Mouse (Mus musculus) kidney, embryonic 15.5 days (tissue): ENCODE data around the gene Ppp4r1. TPM values are rescaled to one million over a fixed set of nuclear protein-coding genes. Genes with fewer than 3 reads are reported as not detected.
A peak's percentile ranks its signal among the peaks of the same experiment; 100 is the strongest.

Experiments used
- ATAC-seq: fragments of 200-750 bp; cut with Nextera tagmentation; replicated peaks from 2 replicates; pipeline ENCODE4 v1.8.0; 2017; ENCODE audit warnings: moderate TSS enrichment; ENCODE audit not compliant: low FRiP score
- H3K27ac ChIP-seq: fragments of 300-500 bp; sonication (generic); 2 replicates; pipeline ENCODE4 v1.5.1; 2015; ENCODE audit warnings: mild to moderate bottlenecking, inconsistent platforms
- H3K27me3 ChIP-seq: fragments of 300-500 bp; sonication (generic); 2 replicates; pipeline ENCODE4 v1.6.1; 2015; ENCODE audit warnings: inconsistent platforms
- H3K36me3 ChIP-seq: fragments of 300-500 bp; sonication (generic); 2 replicates; pipeline ENCODE4 v1.6.1; 2015; ENCODE audit warnings: inconsistent platforms
- H3K4me1 ChIP-seq: fragments of 300-500 bp; sonication (generic); 2 replicates; pipeline ENCODE4 v1.6.1; 2015; ENCODE audit warnings: inconsistent platforms
- H3K4me2 ChIP-seq: fragments of 300-500 bp; sonication (generic); 2 replicates; pipeline ENCODE4 v1.6.1; 2015; ENCODE audit warnings: moderate library complexity, mild to moderate bottlenecking, inconsistent platforms
- H3K4me3 ChIP-seq: fragments of 300-500 bp; sonication (generic); replicated peaks from 2 replicates; pipeline ENCODE4 v1.5.1; 2015; ENCODE audit warnings: mild to moderate bottlenecking, inconsistent platforms
- H3K9ac ChIP-seq: fragments of 300-500 bp; sonication (generic); 2 replicates; pipeline ENCODE4 v1.6.1; 2015; ENCODE audit warnings: mild to moderate bottlenecking, inconsistent platforms
- H3K9me3 ChIP-seq: fragments of 300-500 bp; sonication (generic); replicated peaks from 2 replicates; pipeline ENCODE4 v1.6.1; 2016; ENCODE audit warnings: inconsistent platforms
- WGBS: fragments of 180-500 bp; shearing (Covaris S2); methylation state at CpG from one replicate; pipeline ENCODE4 v1.1.7; 2015; ENCODE audit warnings: mixed read lengths; 5-methylcytosine and 5-hydroxymethylcytosine counted together
- polyA plus RNA-seq: library from polyadenylated mRNA; unstranded; fragments of >200 nt; fragmentation: Nextera tagmentation; extraction: Ambion mirVana; gene quantifications from 2 replicates; pipeline ENCODE4 v1.2.1, GENCODE M21; 2015

Ppp4r1 gene
- 42.3 and 44.6 TPM in 2 replicates for polyA plus RNA-seq

GRCm38 (mm10) chr17:65782551-65783141, at the start of gene Ppp4r1:
Gene Ppp4r1 (plus strand): TSS chr17:65782573.
- H3K4me3 ChIP-seq: peak within 1 kb of the TSS; percentile 93
- ATAC-seq: peak; percentile 87
- peaks cover 27% of the 10 kb centered on the region for H3K4me1 ChIP-seq
- peak within 1 kb of the TSS; percentile 69 for H3K4me2 ChIP-seq
- no peaks in the 10 kb centered on the region for H3K9me3 ChIP-seq
- peak within 1 kb of the TSS; percentile 95 for H3K9ac ChIP-seq
- H3K36me3 ChIP-seq: peaks cover 21% of the 10 kb centered on the region
- WGBS: 0% methylated on average over 72 of the region's 81 CpGs
- no peaks in the 10 kb centered on the region for H3K27me3 ChIP-seq
- peak within 1 kb of the TSS; percentile 96 for H3K27ac ChIP-seq

GRCm38 (mm10) chr17:65732666-65733065, 49.7 kb upstream of the Ppp4r1 start:
- H3K4me2 ChIP-seq: no peak overlapping the region
- H3K9ac ChIP-seq: no peak overlapping the region
- H3K9me3 ChIP-seq: no peaks in the 10 kb centered on the region
- no peak for ATAC-seq
- no peaks in the 10 kb centered on the region for H3K36me3 ChIP-seq
- H3K27ac ChIP-seq: no peak overlapping the region
- H3K4me3 ChIP-seq: no peak overlapping the region
- H3K4me1 ChIP-seq: no peaks in the 10 kb centered on the region
- 90% methylated on average over 4 of the region's 4 CpGs for WGBS
- no peaks in the 10 kb centered on the region for H3K27me3 ChIP-seq

GRCm38 (mm10) chr17:65735088-65735487, 47.3 kb upstream of the Ppp4r1 start:
- 84% methylated on average over 2 of the region's 2 CpGs for WGBS
- no peaks in the 10 kb centered on the region for H3K36me3 ChIP-seq
- H3K9me3 ChIP-seq: no peaks in the 10 kb centered on the region
- H3K4me3 ChIP-seq: no peak overlapping the region
- H3K27me3 ChIP-seq: no peaks in the 10 kb centered on the region
- ATAC-seq: no peak
- no peak overlapping the region for H3K27ac ChIP-seq
- H3K4me2 ChIP-seq: no peak overlapping the region
- no peaks in the 10 kb centered on the region for H3K4me1 ChIP-seq
- no peak overlapping the region for H3K9ac ChIP-seq

GRCm38 (mm10) chr17:65737175-65737574, 45.2 kb upstream of the Ppp4r1 start:
- Histone ChIP-seq H3K36me3 (no peaks in the 10 kb centered on the region), H3K4me2 (no peak overlapping the region), H3K4me3 (no peak overlapping the region), H3K9me3 (no peaks in the 10 kb centered on the region), H3K27ac (0 out of 2 replicates have a peak overlapping the region, but pooled peaks have one; percentile 5), H3K4me1 (no peaks in the 10 kb centered on the region), H3K9ac (no peak overlapping the region), H3K27me3 (no peaks in the 10 kb centered on the region)
- 78% methylated on average over 5 of the region's 5 CpGs for WGBS
- no peak for ATAC-seq

- 80% methylated on average over 6 of the region's 6 CpGs for WGBS
- 0 out of 2 replicates have a peak overlapping the region, but pooled peaks have one; percentile 5 for H3K27ac ChIP-seq
- H3K27me3 ChIP-seq: no peaks in the 10 kb centered on the region
- no peak overlapping the region for H3K4me2 ChIP-seq
- no peak; the same call in 1 of the 2 replicates for ATAC-seq
- no peaks in the 10 kb centered on the region for H3K4me1 ChIP-seq
- no peak overlapping the region for H3K9ac ChIP-seq
- no peak overlapping the region for H3K4me3 ChIP-seq
- H3K36me3 ChIP-seq: no peaks in the 10 kb centered on the region
- H3K9me3 ChIP-seq: no peaks in the 10 kb centered on the region
Measured at GRCm38 (mm10) chr17:65737622-65738021, 44.8 kb upstream of the Ppp4r1 start.

GRCm38 (mm10) chr17:65739874-65740725, 42.3 kb upstream of the Ppp4r1 start:
- H3K9ac ChIP-seq: no peak overlapping the region
- ATAC-seq: no peak
- no peaks in the 10 kb centered on the region; the same call in 1 of the 2 replicates for H3K9me3 ChIP-seq
- H3K27ac ChIP-seq: no peak overlapping the region
- H3K27me3 ChIP-seq: no peaks in the 10 kb centered on the region
- no peak overlapping the region for H3K4me3 ChIP-seq
- H3K36me3 ChIP-seq: no peaks in the 10 kb centered on the region
- no peak overlapping the region for H3K4me2 ChIP-seq
- WGBS: 85% methylated on average over 15 of the region's 15 CpGs
- H3K4me1 ChIP-seq: no peaks in the 10 kb centered on the region

- ATAC-seq: no peak
- Histone ChIP-seq H3K4me2 (no peak overlapping the region), H3K27me3 (no peaks in the 10 kb centered on the region), H3K27ac (no peak overlapping the region), H3K4me3 (no peak overlapping the region), H3K4me1 (no peaks in the 10 kb centered on the region), H3K9me3 (no peaks in the 10 kb centered on the region; the same call in 1 of the 2 replicates), H3K36me3 (no peaks in the 10 kb centered on the region), H3K9ac (no peak overlapping the region)
- 90% methylated on average over 4 of the region's 4 CpGs for WGBS
Measured at GRCm38 (mm10) chr17:65741565-65741964, 40.8 kb upstream of the Ppp4r1 start.

GRCm38 (mm10) chr17:65742245-65742905, 40.0 kb upstream of the Ppp4r1 start:
- no peaks in the 10 kb centered on the region for H3K27me3 ChIP-seq
- H3K36me3 ChIP-seq: no peaks in the 10 kb centered on the region
- ATAC-seq: no peak
- H3K4me3 ChIP-seq: no peak overlapping the region
- no peak overlapping the region for H3K4me2 ChIP-seq
- no peaks in the 10 kb centered on the region for H3K4me1 ChIP-seq
- H3K9ac ChIP-seq: no peak overlapping the region
- WGBS: 85% methylated on average over 10 of the region's 10 CpGs
- H3K27ac ChIP-seq: no peak overlapping the region
- no peaks in the 10 kb centered on the region; the same call in 1 of the 2 replicates for H3K9me3 ChIP-seq

GRCm38 (mm10) chr17:65742969-65743368, 39.4 kb upstream of the Ppp4r1 start:
- Histone ChIP-seq H3K4me3 (no peak overlapping the region), H3K9me3 (no peaks in the 10 kb centered on the region; the same call in 1 of the 2 replicates), H3K4me2 (no peak overlapping the region), H3K36me3 (no peaks in the 10 kb centered on the region), H3K27me3 (no peaks in the 10 kb centered on the region), H3K27ac (no peak overlapping the region), H3K4me1 (no peaks in the 10 kb centered on the region), H3K9ac (no peak overlapping the region)
- ATAC-seq: no peak
- WGBS: 45% methylated on average over 4 of the region's 4 CpGs

- no peaks in the 10 kb centered on the region for H3K36me3 ChIP-seq
- no peaks in the 10 kb centered on the region for H3K27me3 ChIP-seq
- H3K9ac ChIP-seq: no peak overlapping the region
- no peaks in the 10 kb centered on the region; the same call in 1 of the 2 replicates for H3K9me3 ChIP-seq
- H3K27ac ChIP-seq: 0 out of 2 replicates have a peak overlapping the region, but pooled peaks have one; percentile 5
- WGBS: 74% methylated on average over 11 of the region's 11 CpGs
- no peaks in the 10 kb centered on the region for H3K4me1 ChIP-seq
- no peak for ATAC-seq
- no peak overlapping the region for H3K4me3 ChIP-seq
- no peak overlapping the region for H3K4me2 ChIP-seq
Measured at GRCm38 (mm10) chr17:65743664-65744330, 38.6 kb upstream of the Ppp4r1 start.

- Histone ChIP-seq H3K4me1 (no peaks in the 10 kb centered on the region), H3K27me3 (no peaks in the 10 kb centered on the region), H3K36me3 (no peaks in the 10 kb centered on the region), H3K27ac (no peak overlapping the region), H3K9ac (no peak overlapping the region), H3K4me3 (no peak overlapping the region), H3K9me3 (no peaks in the 10 kb centered on the region; the same call in 1 of the 2 replicates), H3K4me2 (no peak overlapping the region)
- no peak for ATAC-seq
- WGBS: 77% methylated on average over 6 of the region's 6 CpGs
Measured at GRCm38 (mm10) chr17:65746314-65746713, 36.1 kb upstream of the Ppp4r1 start.
